Mouse (Mus musculus) forebrain, postnatal 0 days (tissue): ENCODE measurements around the gene AU040320. TPM values are rescaled to one million over a fixed set of nuclear protein-coding genes. Genes with fewer than 3 reads are reported as not detected.

Experiments used
- ATAC-seq: fragments of 200-750 bp; cut with Nextera tagmentation; 2 replicates; pipeline ENCODE4 v1.8.0; 2017; ENCODE audit warnings: mild to moderate bottlenecking, moderate library complexity
- DNase-seq: peaks from one replicate; pipeline ENCODE4 v3.0.0-alpha.2; 2015
- H3K27ac ChIP-seq: fragments of 300-500 bp; sonication (generic); 2 replicates; pipeline ENCODE4 v1.5.1; 2014; ENCODE audit warnings: low read depth, mild to moderate bottlenecking, antibody characterized with exemption, low read length, moderate library complexity, mixed read lengths
- H3K27me3 ChIP-seq: fragments of 300-500 bp; sonication (generic); 2 replicates; pipeline ENCODE4 v1.6.1; 2014; ENCODE audit warnings: mild to moderate bottlenecking, low read length, mixed read lengths; ENCODE audit not compliant: insufficient read depth
- H3K36me3 ChIP-seq: fragments of 300-500 bp; sonication (generic); 2 replicates; pipeline ENCODE4 v1.6.1; 2014; ENCODE audit warnings: mild to moderate bottlenecking, moderate library complexity; ENCODE audit not compliant: insufficient read depth
- H3K4me1 ChIP-seq: fragments of 300-500 bp; sonication (generic); 2 replicates; pipeline ENCODE4 v1.6.1; 2014; ENCODE audit warnings: antibody characterized with exemption; ENCODE audit not compliant: insufficient read depth
- H3K4me2 ChIP-seq: fragments of 300-500 bp; sonication (generic); 2 replicates; pipeline ENCODE4 v1.6.1; 2014; ENCODE audit warnings: low read depth, mild to moderate bottlenecking, moderate library complexity
- H3K4me3 ChIP-seq: fragments of 300-500 bp; sonication (generic); 2 replicates; pipeline ENCODE4 v1.5.1; 2014; ENCODE audit warnings: low read depth, low read length, mixed read lengths
- H3K9ac ChIP-seq: fragments of 300-500 bp; sonication (generic); 2 replicates; pipeline ENCODE4 v1.6.1; 2014; ENCODE audit warnings: mild to moderate bottlenecking
- H3K9me3 ChIP-seq: fragments of 300-500 bp; sonication (generic); 2 replicates; pipeline ENCODE4 v1.6.1; 2016; ENCODE audit warnings: low read length
- CTCF ChIP-seq: sonication (generic); IDR thresholded peaks from 2 replicates; pipeline ENCODE4 v1.5.1; 2016; ENCODE audit warnings: antibody characterized with exemption, control low read depth, low read depth
- WGBS: fragments of 180-500 bp; shearing (Covaris S2); extraction: QIAGEN DNeasy Blood & Tissue Kit; methylation state at CpG from one replicate; pipeline ENCODE4 v1.1.7; 2014; 5-methylcytosine and 5-hydroxymethylcytosine counted together
- polyA plus RNA-seq: library from polyadenylated mRNA; unstranded; fragments of >200 nt; fragmentation: Nextera tagmentation; extraction: Ambion mirVana; gene quantifications from 2 replicates; pipeline ENCODE4 v1.2.1, GENCODE M21; 2015
- total RNA-seq: library from RNA; depleted of rRNA; stranded (reverse); fragments of >200 nt; gene quantifications from 2 replicates; pipeline ENCODE4 v1.2.3, GENCODE M21; 2014

The AU040320 gene
- total and polyA plus RNA-seq, 2 experiments from 2014 or later = 33.5 to 35.7 TPM

GRCm38 (mm10) chr4:126773871-126774270, 20.5 kb downstream of the AU040320 start:
- DNase-seq = no peak
- no peak for ATAC-seq
- Histone ChIP-seq H3K9ac (no peak overlapping the region), H3K4me2 (no peak overlapping the region), H3K9me3 (no peaks in the 10 kb centered on the region), H3K4me3 (no peak overlapping the region), H3K27ac (no peak overlapping the region), H3K27me3 (no peaks in the 10 kb centered on the region), H3K4me1 (peaks cover 12% of the 10 kb centered on the region), H3K36me3 (peaks cover 6% of the 10 kb centered on the region; the same call in 1 of the 2 replicates)
- 94% methylated on average over 6 of the region's 6 CpGs for WGBS
- no peak for TF ChIP-seq CTCF

GRCm38 (mm10) chr4:126775182-126775581, 21.8 kb downstream of the AU040320 start:
- TF ChIP-seq CTCF = no peak
- Histone ChIP-seq H3K9me3 (no peaks in the 10 kb centered on the region), H3K27ac (no peak overlapping the region), H3K36me3 (peaks cover 6% of the 10 kb centered on the region; the same call in 1 of the 2 replicates), H3K4me2 (no peak overlapping the region), H3K9ac (no peak overlapping the region), H3K27me3 (no peaks in the 10 kb centered on the region), H3K4me1 (peaks cover 25% of the 10 kb centered on the region), H3K4me3 (no peak overlapping the region)
- 75% methylated on average over 1 of the region's 1 CpGs for WGBS
- DNase-seq (no peak), ATAC-seq (no peak)

GRCm38 (mm10) chr4:126779148-126779581, 25.8 kb downstream of the AU040320 start:
- peaks cover 39% of the 10 kb centered on the region for H3K4me1 ChIP-seq
- H3K9ac ChIP-seq = 0 out of 2 replicates have a peak overlapping the region, but pooled peaks have one; percentile 2
- ATAC-seq (peak; percentile 77), DNase-seq (peak; percentile 69)
- H3K36me3 ChIP-seq = no peaks in the 10 kb centered on the region
- no peaks in the 10 kb centered on the region for H3K27me3 ChIP-seq
- no peaks in the 10 kb centered on the region for H3K9me3 ChIP-seq
- peak overlapping the region; percentile 18 for H3K4me2 ChIP-seq
- H3K4me3 ChIP-seq = no peak overlapping the region
- no peak for TF ChIP-seq CTCF
- WGBS = 8% methylated on average over 8 of the region's 8 CpGs
- H3K27ac ChIP-seq = peak overlapping the region; percentile 81

- no peak for TF ChIP-seq CTCF
- 13% methylated on average over 12 of the region's 12 CpGs for WGBS
- ATAC-seq (peak; percentile 50), DNase-seq (peak; percentile 44)
- Histone ChIP-seq H3K27me3 (no peaks in the 10 kb centered on the region), H3K4me1 (peaks cover 39% of the 10 kb centered on the region), H3K9ac (peak overlapping the region; percentile 23; the same call in 1 of the 2 replicates), H3K4me3 (no peak overlapping the region), H3K4me2 (peak overlapping the region; percentile 18), H3K9me3 (no peaks in the 10 kb centered on the region), H3K27ac (peak overlapping the region; percentile 81), H3K36me3 (no peaks in the 10 kb centered on the region)
Measured at GRCm38 (mm10) chr4:126779826-126780775, 26.8 kb downstream of the AU040320 start.

- WGBS = 17% methylated on average over 3 of the region's 3 CpGs
- Histone ChIP-seq H3K27me3 (no peaks in the 10 kb centered on the region), H3K9ac (no peak overlapping the region), H3K4me2 (no peak overlapping the region), H3K9me3 (no peaks in the 10 kb centered on the region), H3K4me1 (peaks cover 39% of the 10 kb centered on the region), H3K27ac (no peak overlapping the region), H3K36me3 (no peaks in the 10 kb centered on the region), H3K4me3 (no peak overlapping the region)
- TF ChIP-seq CTCF = no peak
- DNase-seq (no peak), ATAC-seq (no peak)
Measured at GRCm38 (mm10) chr4:126781871-126782270, 28.5 kb downstream of the AU040320 start.

GRCm38 (mm10) chr4:126782512-126782911, 29.2 kb downstream of the AU040320 start:
- H3K27ac ChIP-seq = peak overlapping the region; percentile 40; the same call in 1 of the 2 replicates
- no peak for DNase-seq
- peaks cover 38% of the 10 kb centered on the region for H3K4me1 ChIP-seq
- no peaks in the 10 kb centered on the region for H3K9me3 ChIP-seq
- no peak overlapping the region for H3K4me3 ChIP-seq
- ATAC-seq = no peak
- H3K4me2 ChIP-seq = no peak overlapping the region
- no peaks in the 10 kb centered on the region for H3K36me3 ChIP-seq
- H3K27me3 ChIP-seq = no peaks in the 10 kb centered on the region
- WGBS = 54% methylated on average over 8 of the region's 8 CpGs
- TF ChIP-seq CTCF = no peak
- H3K9ac ChIP-seq = no peak overlapping the region

- DNase-seq = peak; percentile 65
- no peak for TF ChIP-seq CTCF
- peak; percentile 47 for ATAC-seq
- peaks cover 33% of the 10 kb centered on the region for H3K4me1 ChIP-seq
- peak overlapping the region; percentile 37 for H3K27ac ChIP-seq
- no peaks in the 10 kb centered on the region for H3K36me3 ChIP-seq
- no peaks in the 10 kb centered on the region for H3K27me3 ChIP-seq
- H3K9ac ChIP-seq = no peak overlapping the region
- WGBS = 44% methylated on average over 8 of the region's 8 CpGs
- no peak overlapping the region for H3K4me3 ChIP-seq
- H3K4me2 ChIP-seq = no peak overlapping the region
- no peaks in the 10 kb centered on the region for H3K9me3 ChIP-seq
Measured at GRCm38 (mm10) chr4:126782996-126783395, 29.7 kb downstream of the AU040320 start.
